Mouse (Mus musculus) erythroblast, embryonic 14.5 days (primary cell): ENCODE results near the gene Ecpas.

ENCODE experiments used
- GATA1 ChIP-seq: IDR thresholded peaks from 2 replicates; pipeline ENCODE4 v1.6.1; 2012; ENCODE audit warnings: low read length, inconsistent platforms, mixed read lengths
- TAL1 ChIP-seq: IDR thresholded peaks from 3 replicates; pipeline ENCODE4 v1.6.1; 2012; ENCODE audit warnings: low read length, inconsistent platforms, mixed read lengths

DNA sequence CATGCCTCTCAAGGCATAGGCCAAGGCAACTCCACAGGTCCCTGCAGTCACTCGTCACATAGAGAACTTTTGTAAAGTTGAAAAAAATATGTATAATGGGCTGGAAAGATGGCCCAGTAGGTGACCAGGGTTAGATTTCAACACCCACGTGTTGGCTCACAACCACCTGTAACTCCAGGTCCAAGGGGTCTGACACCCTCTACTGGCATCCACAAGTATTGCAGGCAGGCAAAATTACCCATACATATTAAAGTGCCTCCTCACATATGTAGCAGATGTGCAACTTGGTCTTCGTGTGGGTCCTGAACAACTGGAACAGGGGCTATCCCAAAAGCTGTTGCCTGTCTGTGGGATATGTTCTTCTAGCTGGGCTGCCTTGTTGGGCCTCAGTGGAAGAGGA, 15.1 kb upstream of the Ecpas start:
- TF ChIP-seq GATA1 = no peak
- TF ChIP-seq TAL1 = no peak
